Mouse (Mus musculus): Measurements from ENCODE around the gene Ppil2.

Gene Ppil2

DNA sequence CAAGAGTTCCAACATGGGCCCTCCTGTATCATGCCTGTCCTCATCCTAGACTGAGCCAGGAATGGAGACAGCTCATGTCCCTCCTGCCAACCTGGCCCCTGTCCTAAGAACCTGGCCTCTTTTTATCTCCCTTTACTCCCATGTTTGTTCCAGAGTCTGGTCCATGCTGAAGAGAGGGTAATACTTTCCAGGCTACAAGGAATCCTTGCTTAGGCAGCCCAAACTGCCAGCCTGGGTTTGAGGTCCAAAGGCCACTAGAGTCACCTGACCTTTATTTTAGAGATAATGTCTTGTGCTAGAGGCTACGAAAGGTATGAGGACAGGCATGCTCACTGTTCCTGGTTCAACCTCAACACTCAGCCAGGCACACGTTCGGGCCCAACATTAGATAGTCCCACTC, 14.1 kb downstream of the Ppil2 start:
- no peak for DNase-seq

DNA sequence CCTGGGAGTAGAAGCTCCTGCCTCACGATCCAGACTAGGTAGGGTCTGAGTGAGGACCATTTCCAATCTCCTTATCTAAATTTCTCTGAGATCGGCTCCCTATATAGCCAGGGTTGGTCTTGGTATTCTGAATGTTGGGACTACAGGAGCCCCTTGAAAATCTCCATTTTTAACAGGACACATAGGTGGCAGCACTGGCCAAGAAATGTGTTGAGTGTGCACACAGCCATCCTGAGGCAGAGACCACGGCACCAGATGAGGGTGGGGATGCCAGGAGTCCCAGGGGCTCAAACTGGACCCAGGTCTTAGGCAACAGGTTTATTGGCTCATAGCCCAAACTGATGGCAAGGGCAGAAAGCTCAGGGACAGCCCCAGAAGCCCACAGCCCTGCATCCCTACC, 22.7 kb downstream of the Ppil2 start:
- no peak for DNase-seq

DNA sequence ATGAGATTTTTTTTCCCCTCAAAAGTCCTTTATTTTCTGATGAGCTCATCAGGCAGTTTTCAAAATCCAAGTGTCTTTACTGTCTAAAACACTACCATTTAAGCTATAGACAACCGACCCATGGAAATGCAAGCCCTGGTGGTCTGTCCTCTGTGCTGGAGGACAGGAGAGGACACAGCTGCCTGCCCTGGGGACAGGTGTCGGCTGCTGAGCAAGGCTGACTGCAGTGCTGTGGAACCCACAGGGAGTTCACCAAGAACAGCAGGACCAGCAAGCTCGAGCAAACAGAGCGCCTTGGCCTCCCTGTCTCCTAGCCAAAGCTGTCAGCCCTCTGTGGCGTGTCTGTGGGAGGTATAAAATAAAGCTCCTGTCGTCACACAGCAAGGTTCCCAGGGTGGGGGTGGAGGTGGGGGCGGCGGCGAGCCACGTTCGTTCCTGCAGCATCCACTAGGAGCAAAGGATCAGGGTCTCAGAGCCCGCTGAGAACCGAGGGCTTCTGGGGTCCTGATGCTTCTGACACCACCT, 24.3 kb downstream of the Ppil2 start:
- DNase-seq: no peak

DNA sequence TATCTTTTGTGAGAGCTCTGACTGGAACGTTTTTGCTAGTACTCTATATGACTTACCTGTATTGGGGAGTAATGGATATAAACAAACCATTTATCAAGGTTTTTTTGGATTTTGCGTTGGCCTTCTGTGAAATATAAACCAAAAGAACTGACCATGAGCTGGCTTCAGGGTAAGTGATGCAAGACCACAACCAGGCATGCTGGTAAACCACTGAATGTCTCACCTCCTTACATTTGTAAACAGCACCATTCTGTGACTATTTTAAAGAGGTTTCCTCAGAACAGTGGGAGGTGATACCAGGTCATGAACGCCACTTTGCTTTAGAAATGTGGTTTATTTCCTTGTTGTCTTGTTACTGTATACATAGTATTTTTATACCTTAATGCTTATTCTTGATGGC, 24.8 kb downstream of the Ppil2 start:
- no peak for DNase-seq

DNA sequence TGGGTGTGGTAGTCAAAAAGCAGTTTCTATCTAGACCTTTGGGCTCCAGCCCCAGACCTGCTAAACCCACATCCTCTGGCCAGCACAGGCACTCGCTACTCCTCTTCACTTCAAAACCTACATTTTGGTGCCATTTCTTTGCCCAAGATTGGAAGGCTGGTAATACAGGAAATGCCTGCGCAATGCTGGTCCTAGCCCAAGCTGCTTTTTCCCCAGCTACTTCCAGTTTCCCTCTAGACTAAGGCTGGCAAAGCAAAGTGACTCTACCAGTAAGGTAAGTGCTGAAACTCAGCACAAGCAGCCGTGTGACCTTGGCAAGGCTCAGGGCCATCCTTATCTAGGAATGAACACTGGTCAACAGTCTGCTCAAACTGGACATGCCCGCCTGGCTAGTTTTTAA, 25.4 kb downstream of the Ppil2 start:
- DNase-seq: no peak

DNA sequence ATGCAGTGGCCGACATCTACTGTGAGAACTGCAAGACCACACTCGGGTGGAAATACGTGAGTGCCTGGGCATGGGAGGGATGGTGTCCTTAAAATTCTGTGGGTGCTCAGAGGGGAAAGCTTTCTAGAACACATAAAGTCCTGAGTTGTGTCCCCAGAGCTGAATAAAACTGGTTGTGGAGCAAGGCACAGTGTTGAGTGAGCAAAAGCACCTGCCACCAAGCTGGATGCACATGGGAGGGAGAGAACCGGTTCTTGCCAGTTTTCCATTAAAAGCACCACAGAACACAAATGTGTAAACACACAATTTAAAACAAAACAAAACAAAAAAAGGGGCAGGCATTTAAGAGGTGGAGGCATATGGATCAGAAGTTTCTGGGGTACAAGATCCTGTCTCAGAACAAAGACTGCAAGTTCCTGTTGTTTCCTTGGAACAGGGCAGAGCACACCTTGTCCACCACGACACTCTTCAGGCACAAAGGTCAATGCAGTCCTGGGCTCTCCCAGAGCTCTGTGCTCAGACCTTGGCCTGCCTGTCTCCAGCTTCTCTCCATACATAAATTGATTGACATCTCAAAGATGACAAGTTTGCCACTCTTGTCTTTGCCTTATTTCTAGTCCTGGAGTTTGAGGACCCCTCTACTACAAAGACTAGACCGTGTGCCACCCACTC, 28.8 kb downstream of the Ppil2 start:
- DNase-seq: no peak

- no peak for DNase-seq
These were observed 33.0 kb downstream of the Ppil2 start for GRCm38 (mm10) chr16:17078101-17078500.

- DNase-seq: no peak
These were observed 34.2 kb downstream of the Ppil2 start for GRCm38 (mm10) chr16:17076869-17077268.

DNA sequence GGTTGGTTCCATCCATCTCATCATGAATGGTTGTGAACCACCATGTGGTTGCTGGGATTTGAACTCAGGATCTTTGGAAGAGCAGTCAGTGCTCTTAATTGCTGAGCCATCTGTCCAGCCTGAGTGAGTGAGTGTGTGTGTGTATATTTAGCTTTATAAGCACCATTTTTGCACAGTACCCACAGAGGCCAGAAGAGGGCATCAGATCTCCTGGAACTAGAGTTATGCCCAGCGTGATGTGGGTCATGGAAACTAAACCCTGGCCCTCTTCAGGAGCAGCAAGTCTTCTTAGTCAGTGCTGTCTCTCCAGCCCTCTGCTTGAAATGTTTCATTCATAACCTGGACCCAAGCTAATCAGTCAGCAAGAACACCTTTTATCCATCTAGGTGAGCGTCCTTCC, 34.8 kb downstream of the Ppil2 start:
- DNase-seq: no peak

DNA sequence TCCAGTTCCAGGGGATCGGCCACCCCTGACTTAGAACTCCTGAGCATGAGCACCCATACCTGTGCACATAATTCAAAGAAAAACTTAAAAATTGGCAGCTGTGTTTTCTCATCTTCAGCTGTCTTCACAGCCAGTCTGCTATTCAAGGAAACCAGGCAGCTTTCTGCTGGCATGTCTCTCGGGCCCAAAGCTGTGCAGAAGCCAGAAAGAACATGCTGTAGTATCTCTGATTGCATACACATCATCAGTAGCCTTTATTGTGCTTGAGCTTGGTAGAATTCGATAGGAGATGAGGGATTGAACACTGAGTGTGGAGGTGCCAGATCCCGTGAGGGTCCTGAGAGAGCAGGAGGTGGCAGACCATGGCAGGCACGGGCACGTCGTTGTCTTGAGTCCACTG, 38.1 kb downstream of the Ppil2 start:
- DNase-seq: no peak

DNA sequence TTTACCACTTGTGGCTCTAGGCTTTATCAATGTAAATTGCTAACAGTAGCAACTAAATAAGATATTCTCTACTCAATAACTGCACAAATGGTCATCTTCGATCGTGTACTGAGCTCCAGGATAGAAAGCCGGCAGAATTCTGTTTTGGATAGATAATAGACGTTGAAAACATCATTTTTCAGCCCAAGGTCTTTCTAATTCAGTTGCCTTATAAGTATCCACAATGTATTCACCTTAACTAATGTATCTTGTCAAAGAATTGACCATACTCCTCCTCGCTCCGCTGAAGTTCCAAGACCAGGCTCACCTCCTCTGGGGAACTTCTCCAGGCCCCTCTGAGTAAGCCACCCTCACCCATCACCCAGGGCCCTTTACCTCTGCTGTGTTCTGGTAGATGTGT, 40.3 kb downstream of the Ppil2 start:
- no peak for DNase-seq

DNA sequence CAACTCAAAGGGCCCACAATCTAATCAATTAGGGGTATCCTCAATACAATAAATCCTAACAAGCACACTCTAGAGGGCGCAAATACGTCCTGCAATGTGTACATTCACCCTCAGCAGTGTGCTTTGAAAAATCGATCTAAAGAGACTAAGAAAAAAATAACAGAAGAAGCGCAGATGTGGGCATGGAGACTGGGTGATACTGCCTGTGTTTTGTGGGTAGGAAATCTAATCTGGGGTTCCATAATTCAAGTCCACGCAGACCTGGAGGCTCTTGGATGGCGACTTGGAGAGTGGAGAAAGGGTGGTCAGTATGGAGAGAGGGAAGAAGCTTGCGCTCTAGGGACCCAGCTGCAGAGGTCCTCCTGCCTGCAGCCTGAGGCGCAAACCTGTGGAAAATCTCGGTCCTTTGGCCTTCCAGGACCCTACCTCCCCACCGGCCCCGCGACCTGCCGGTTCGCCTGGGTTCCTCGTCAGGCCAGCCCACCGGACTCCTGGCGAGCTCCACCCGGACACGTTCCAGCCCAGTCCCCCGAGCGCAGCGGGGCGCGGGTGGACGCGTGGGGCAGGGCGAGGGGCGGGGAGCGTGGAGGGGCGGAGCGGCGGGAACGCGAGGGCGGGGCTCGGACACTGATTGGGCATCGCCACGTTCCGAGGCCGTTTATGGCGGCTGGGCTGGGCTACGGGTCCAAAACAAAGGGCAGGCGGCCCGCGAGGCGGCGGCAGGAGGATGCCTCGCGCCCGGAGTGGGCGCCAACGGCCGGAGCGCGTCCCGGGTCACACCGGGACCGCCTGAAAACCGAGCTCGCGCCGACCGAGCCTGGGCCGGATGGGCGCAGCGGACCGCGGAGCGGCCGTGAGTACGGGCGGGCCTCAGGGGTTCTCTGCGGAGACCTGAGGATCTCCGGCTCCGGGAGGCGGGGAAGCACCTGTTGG, 41.3 kb downstream of the Ppil2 start, which contains the start of gene Ypel1:
Gene Ypel1 (plus strand): TSS at position 186 of the 933 bp plus-strand sequence.
- DNase-seq: peak; percentile 77

GRCm38 (mm10) chr16:17067552-17067951, 43.5 kb downstream of the Ppil2 start:
- DNase-seq: no peak

GRCm38 (mm10) chr16:17062338-17062737, 48.7 kb downstream of the Ppil2 start:
- no peak for DNase-seq

- no peak for DNase-seq
These were observed 55.5 kb downstream of the Ppil2 start for GRCm38 (mm10) chr16:17055584-17055983.

GRCm38 (mm10) chr16:17053903-17054302, 57.2 kb downstream of the Ppil2 start:
- DNase-seq: no peak

DNA sequence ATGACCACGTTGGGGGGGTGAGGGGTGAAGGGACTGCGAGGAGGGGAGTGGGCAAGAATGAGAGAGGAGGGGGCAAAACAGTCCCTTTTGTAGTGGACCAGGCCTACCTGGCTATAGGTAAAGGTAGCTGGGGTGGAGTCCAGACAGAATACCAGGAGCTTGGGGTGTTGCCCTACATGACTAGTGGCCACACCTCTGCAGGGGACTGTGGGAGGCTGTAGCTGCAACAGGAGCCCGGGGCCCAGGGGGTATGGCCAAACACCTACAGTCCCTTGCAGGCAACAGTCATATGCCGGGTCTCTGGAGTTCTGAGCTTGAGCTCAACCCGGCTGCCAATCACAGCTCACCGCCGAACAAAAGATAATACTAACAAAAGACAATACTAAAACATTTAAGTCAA, 59.0 kb downstream of the Ppil2 start:
- DNase-seq: no peak

- no peak for DNase-seq
These were observed 61.2 kb downstream of the Ppil2 start for GRCm38 (mm10) chr16:17049886-17050285.

GRCm38 (mm10) chr16:17045287-17045686, 65.8 kb downstream of the Ppil2 start:
- no peak for DNase-seq

DNA sequence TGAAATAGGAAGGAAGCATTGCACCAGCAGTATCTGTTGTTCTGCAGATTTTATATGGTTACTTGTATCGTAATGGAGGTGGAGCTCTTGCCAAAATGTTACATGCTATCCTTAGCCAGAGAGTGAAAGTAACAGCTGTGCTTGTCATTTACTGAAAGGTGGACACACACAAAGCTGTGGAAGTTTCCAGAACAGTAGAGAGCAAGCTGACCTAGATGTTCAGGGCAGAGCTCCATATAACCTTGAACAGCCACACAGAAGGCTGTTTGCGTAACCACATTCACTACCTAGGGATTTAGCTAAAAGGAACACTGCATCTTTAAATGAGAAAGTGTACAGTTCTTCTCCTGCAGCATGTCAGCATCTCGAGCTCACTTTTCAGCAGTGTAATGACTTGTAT, 66.7 kb downstream of the Ppil2 start:
- no peak for DNase-seq

GRCm38 (mm10) chr16:17041417-17041816, 69.6 kb downstream of the Ppil2 start:
- no peak for DNase-seq

DNA sequence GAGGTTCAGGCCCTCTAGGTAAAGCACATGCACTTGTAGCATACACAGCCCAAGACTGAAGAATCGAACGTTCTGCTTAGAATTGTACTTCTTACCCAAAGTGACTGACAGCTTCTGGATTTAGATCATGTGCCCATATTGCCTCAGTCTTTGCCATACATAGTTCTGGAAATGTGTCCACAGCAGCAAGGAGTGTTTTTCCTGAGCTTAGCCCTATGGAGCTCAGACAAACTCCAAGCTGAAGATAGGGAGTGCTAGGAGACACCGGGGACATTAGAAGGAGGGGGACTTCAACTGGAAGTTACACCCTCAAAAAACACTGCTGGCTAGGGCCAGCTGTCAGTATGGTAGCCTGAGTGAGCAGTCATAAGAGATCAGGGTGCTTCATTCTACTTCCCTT, 70.3 kb downstream of the Ppil2 start:
- no peak for DNase-seq
